Mouse (Mus musculus): ENCODE results near the gene Fam184b.
"Not testable (repeated sequence)": the region's sequence is repeated elsewhere in the genome, so short reads cannot be mapped to it uniquely, and the experiment has no call there.

Gene Fam184b

GRCm38 (mm10) chr5:45638806-45639714 lies at the start of gene Fam184b:
Gene Fam184b (minus strand): TSS chr5:45639614.
- in situ Hi-C loops (cut with MboI; ENCODE audit: low pct_unique_long_range_greater_than_20kb in 1 of 2, low sequenced_read_pairs in 2 of 2, unreplicated experiment in 1 of 2) = no loop called here

GRCm38 (mm10) chr5:45689152-45689551 lies 49.7 kb upstream of the Fam184b start:
- in situ Hi-C loops (cut with MboI; ENCODE audit: low pct_unique_long_range_greater_than_20kb in 1 of 2, low sequenced_read_pairs in 2 of 2, unreplicated experiment in 1 of 2) = loop anchor here in 1 of 2 experiments (10.0 kb wide), 1 partner anchor 184 kb away; no protein-coding TSS in a partner anchor

GRCm38 (mm10) chr5:45686223-45686622 lies 46.8 kb upstream of the Fam184b start:
- in situ Hi-C loops (cut with MboI; ENCODE audit: low pct_unique_long_range_greater_than_20kb in 1 of 2, low sequenced_read_pairs in 2 of 2, unreplicated experiment in 1 of 2) = loop anchor here in 1 of 2 experiments (10.0 kb wide), 1 partner anchor 181 kb away; no protein-coding TSS in a partner anchor

GRCm38 (mm10) chr5:45685243-45685642 lies 45.8 kb upstream of the Fam184b start:
- in situ Hi-C loops (cut with MboI; ENCODE audit: low pct_unique_long_range_greater_than_20kb in 1 of 2, low sequenced_read_pairs in 2 of 2, unreplicated experiment in 1 of 2) = loop anchor here in 1 of 2 experiments (10.0 kb wide), 1 partner anchor 180 kb away; no protein-coding TSS in a partner anchor

- in situ Hi-C loops (cut with MboI; ENCODE audit: low pct_unique_long_range_greater_than_20kb in 1 of 2, low sequenced_read_pairs in 2 of 2, unreplicated experiment in 1 of 2) = loop anchor here in 1 of 2 experiments (10.0 kb wide), 1 partner anchor 179 kb away; no protein-coding TSS in a partner anchor
These were observed 44.0 kb upstream of the Fam184b start for GRCm38 (mm10) chr5:45683388-45683787.

- in situ Hi-C loops (cut with MboI; ENCODE audit: low pct_unique_long_range_greater_than_20kb in 1 of 2, low sequenced_read_pairs in 2 of 2, unreplicated experiment in 1 of 2) = loop anchor here in 1 of 2 experiments (10.0 kb wide), 2 partner anchors 145 to 175 kb away; no protein-coding TSS in a partner anchor
These were observed 40.5 kb upstream of the Fam184b start for GRCm38 (mm10) chr5:45679955-45680354.

- in situ Hi-C loops (cut with MboI; ENCODE audit: low pct_unique_long_range_greater_than_20kb in 1 of 2, low sequenced_read_pairs in 2 of 2, unreplicated experiment in 1 of 2) = loop anchor here in 1 of 2 experiments (10.0 kb wide), 1 partner anchor 143 kb away; no protein-coding TSS in a partner anchor
These were observed 38.2 kb upstream of the Fam184b start for GRCm38 (mm10) chr5:45677639-45678038.

GRCm38 (mm10) chr5:45675032-45675431 lies 35.6 kb upstream of the Fam184b start:
- in situ Hi-C loops (cut with MboI; ENCODE audit: low pct_unique_long_range_greater_than_20kb in 1 of 2, low sequenced_read_pairs in 2 of 2, unreplicated experiment in 1 of 2) = loop anchor here in 1 of 2 experiments (10.0 kb wide), 1 partner anchor 140 kb away; no protein-coding TSS in a partner anchor

- in situ Hi-C loops (cut with MboI; ENCODE audit: low pct_unique_long_range_greater_than_20kb in 1 of 2, low sequenced_read_pairs in 2 of 2, unreplicated experiment in 1 of 2) = loop anchor here in 1 of 2 experiments (10.0 kb wide), 1 partner anchor 136 kb away; no protein-coding TSS in a partner anchor
These were observed 31.6 kb upstream of the Fam184b start for GRCm38 (mm10) chr5:45670894-45671494.

GRCm38 (mm10) chr5:45670280-45670670 lies 30.9 kb upstream of the Fam184b start:
- in situ Hi-C loops (cut with MboI; ENCODE audit: low pct_unique_long_range_greater_than_20kb in 1 of 2, low sequenced_read_pairs in 2 of 2, unreplicated experiment in 1 of 2) = loop anchor here in 1 of 2 experiments (10.0 kb wide), 1 partner anchor 135 kb away; no protein-coding TSS in a partner anchor

- in situ Hi-C loops (cut with MboI; ENCODE audit: low pct_unique_long_range_greater_than_20kb in 1 of 2, low sequenced_read_pairs in 2 of 2, unreplicated experiment in 1 of 2) = loop anchor here (10.0 kb wide), 1 partner anchor 135 kb away; no protein-coding TSS in a partner anchor
These were observed 30.3 kb upstream of the Fam184b start, which contains the start of gene Ncapg for GRCm38 (mm10) chr5:45669598-45670279. Gene Ncapg (plus strand): TSS chr5:45669919.

- in situ Hi-C loops (cut with MboI; ENCODE audit: low pct_unique_long_range_greater_than_20kb in 1 of 2, low sequenced_read_pairs in 2 of 2, unreplicated experiment in 1 of 2) = loop anchor here in 1 of 2 experiments (10.0 kb wide), 1 partner anchor 134 kb away; no protein-coding TSS in a partner anchor
These were observed 29.8 kb upstream of the Fam184b start for GRCm38 (mm10) chr5:45669234-45669597.

- in situ Hi-C loops (cut with MboI; ENCODE audit: low pct_unique_long_range_greater_than_20kb in 1 of 2, low sequenced_read_pairs in 2 of 2, unreplicated experiment in 1 of 2) = loop anchor here in 1 of 2 experiments (10.0 kb wide), 1 partner anchor 134 kb away; no protein-coding TSS in a partner anchor
These were observed 29.4 kb upstream of the Fam184b start for GRCm38 (mm10) chr5:45668831-45669230.

GRCm38 (mm10) chr5:45668324-45668723 lies 28.9 kb upstream of the Fam184b start:
- in situ Hi-C loops (cut with MboI; ENCODE audit: low pct_unique_long_range_greater_than_20kb in 1 of 2, low sequenced_read_pairs in 2 of 2, unreplicated experiment in 1 of 2) = loop anchor here in 1 of 2 experiments (10.0 kb wide), 1 partner anchor 134 kb away; no protein-coding TSS in a partner anchor

- in situ Hi-C loops (cut with MboI; ENCODE audit: low pct_unique_long_range_greater_than_20kb in 1 of 2, low sequenced_read_pairs in 2 of 2, unreplicated experiment in 1 of 2) = not testable (repeated sequence)
These were observed 19.0 kb upstream of the Fam184b start for GRCm38 (mm10) chr5:45658406-45658805.

GRCm38 (mm10) chr5:45651026-45651703 lies 11.8 kb upstream of the Fam184b start:
- in situ Hi-C loops (cut with MboI; ENCODE audit: low pct_unique_long_range_greater_than_20kb in 1 of 2, low sequenced_read_pairs in 2 of 2, unreplicated experiment in 1 of 2) = no loop called here

- in situ Hi-C loops (cut with MboI; ENCODE audit: low pct_unique_long_range_greater_than_20kb in 1 of 2, low sequenced_read_pairs in 2 of 2, unreplicated experiment in 1 of 2) = no loop called here
These were observed 290 bp upstream of the Fam184b start for GRCm38 (mm10) chr5:45639715-45640092.
